Mouse (Mus musculus): Measurements from ENCODE around the gene Scarf2.

The Scarf2 gene

GRCm38 (mm10) chr16:17799584-17799983, 2.5 kb downstream of the Scarf2 start:
- no peak for DNase-seq (ENCODE audit: low read depth, low spot score)

GRCm38 (mm10) chr16:17801777-17802455, 4.8 kb downstream of the Scarf2 start:
- no peak for DNase-seq (ENCODE audit: low read depth, low spot score)

- DNase-seq (ENCODE audit: low read depth, low spot score): no peak
These were observed 5.4 kb downstream of the Scarf2 start for GRCm38 (mm10) chr16:17802456-17802838.

GRCm38 (mm10) chr16:17802839-17803674, 6.0 kb downstream of the Scarf2 start:
- no peak for DNase-seq (ENCODE audit: low read depth, low spot score)

GRCm38 (mm10) chr16:17803675-17804448, 6.8 kb downstream of the Scarf2 start:
- DNase-seq (ENCODE audit: low read depth, low spot score): no peak

GRCm38 (mm10) chr16:17804449-17804912, 7.4 kb downstream of the Scarf2 start:
- no peak for DNase-seq (ENCODE audit: low read depth, low spot score)

- DNase-seq (ENCODE audit: low read depth, low spot score): no peak
These were observed 7.9 kb downstream of the Scarf2 start for GRCm38 (mm10) chr16:17804982-17805381.

GRCm38 (mm10) chr16:17806581-17807191, 9.6 kb downstream of the Scarf2 start:
- DNase-seq (ENCODE audit: low read depth, low spot score): no peak

- DNase-seq (ENCODE audit: low read depth, low spot score): peak; percentile 65
These were observed 10.3 kb downstream of the Scarf2 start for GRCm38 (mm10) chr16:17807192-17808009.

- no peak for DNase-seq (ENCODE audit: low read depth, low spot score)
These were observed 12.0 kb downstream of the Scarf2 start for GRCm38 (mm10) chr16:17809125-17809524.

GRCm38 (mm10) chr16:17809711-17810110, 12.6 kb downstream of the Scarf2 start:
- no peak for DNase-seq (ENCODE audit: low read depth, low spot score)

- DNase-seq (ENCODE audit: low read depth, low spot score): no peak
These were observed 15.0 kb downstream of the Scarf2 start for GRCm38 (mm10) chr16:17812120-17812519.

- DNase-seq (ENCODE audit: low read depth, low spot score): no peak
These were observed 16.1 kb downstream of the Scarf2 start for GRCm38 (mm10) chr16:17813173-17813572.

- no peak for DNase-seq (ENCODE audit: low read depth, low spot score)
These were observed 18.6 kb downstream of the Scarf2 start for GRCm38 (mm10) chr16:17815411-17816402.

- DNase-seq (ENCODE audit: low read depth, low spot score): no peak
These were observed 19.4 kb downstream of the Scarf2 start for GRCm38 (mm10) chr16:17816528-17816927.

- no peak for DNase-seq (ENCODE audit: low read depth, low spot score)
These were observed 29.4 kb downstream of the Scarf2 start for GRCm38 (mm10) chr16:17826500-17826899.

- DNase-seq (ENCODE audit: low read depth, low spot score): no peak
These were observed 31.1 kb downstream of the Scarf2 start for GRCm38 (mm10) chr16:17828229-17828628.

GRCm38 (mm10) chr16:17828867-17829266, 31.8 kb downstream of the Scarf2 start:
- DNase-seq (ENCODE audit: low read depth, low spot score): no peak

GRCm38 (mm10) chr16:17830385-17831178, 33.5 kb downstream of the Scarf2 start:
- no peak for DNase-seq (ENCODE audit: low read depth, low spot score)

All from retina, adult 2 months (tissue).